Mouse (Mus musculus) cerebellum, postnatal 36 days (tissue): ENCODE measurements around the gene Ptprj.

Source experiments
- DNase-seq, 2 experiments: peaks; one replicate each; pipeline ENCODE4 v3.0.0; 2021 to 2022; ENCODE audit warnings: mixed read lengths in 2 of 2

The Ptprj gene

DNA sequence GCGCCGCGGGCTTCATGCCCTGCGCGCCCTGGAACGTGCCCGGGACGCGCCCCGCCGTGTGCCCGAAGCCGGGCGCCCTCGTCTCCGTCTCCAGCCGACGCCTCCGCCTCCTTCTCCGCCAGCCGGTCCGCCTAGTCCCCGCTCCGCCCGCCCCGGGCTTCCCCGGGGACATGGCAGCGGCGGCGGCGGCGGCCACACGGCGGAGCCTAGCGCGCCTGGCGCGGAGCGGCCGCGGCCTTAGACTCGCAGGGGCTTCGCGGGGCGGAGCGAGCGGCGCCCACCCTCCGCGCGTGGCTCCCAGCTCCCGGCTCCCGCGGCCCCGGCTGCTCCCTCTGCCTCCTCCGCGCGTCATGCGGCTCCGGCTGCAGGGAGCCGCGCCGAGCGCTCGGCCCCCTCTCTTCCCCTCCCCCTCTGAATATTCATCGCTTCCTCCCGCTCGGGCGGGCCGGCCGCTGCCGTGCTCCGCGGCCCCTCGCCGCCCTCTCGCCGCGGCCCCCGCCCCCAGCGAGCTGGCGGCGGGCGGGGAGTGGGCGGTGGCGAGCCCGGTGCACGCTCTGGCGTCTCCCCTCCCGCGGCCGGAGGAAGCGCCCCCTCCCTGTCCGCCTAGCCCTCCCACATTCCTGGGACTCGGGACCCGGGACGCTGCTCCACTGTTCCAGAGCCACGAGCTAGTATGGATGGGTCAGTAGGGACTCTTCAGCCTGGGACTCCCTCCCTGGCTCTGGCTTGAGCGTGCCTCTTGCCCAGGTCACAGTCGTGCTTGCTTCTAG lies at the start of gene Ptprj:
Ptprj (minus strand) TSS at position 412 of the 770 bp plus-strand sequence.
- DNase-seq: peak; percentile 61 to 67

DNA sequence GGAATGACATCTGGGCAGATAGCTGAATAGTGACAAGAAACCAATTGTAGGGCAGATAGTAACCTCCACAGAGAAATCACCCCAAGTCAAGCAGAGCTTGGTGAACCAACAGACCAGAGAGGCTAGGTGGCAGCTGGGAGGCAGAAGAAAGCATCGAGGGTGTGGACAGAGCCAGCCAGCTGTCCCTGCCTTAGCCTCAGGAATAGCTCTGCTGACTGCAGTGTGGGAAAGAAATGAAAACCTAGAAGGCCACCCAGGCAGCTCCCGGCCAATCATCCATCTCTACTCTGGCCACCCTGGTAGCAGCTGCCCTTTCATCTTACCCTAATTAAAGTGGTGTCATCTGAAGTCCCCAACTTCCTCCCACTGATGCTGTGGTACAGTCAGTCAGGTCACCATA lies 49.1 kb upstream of the Ptprj start:
- DNase-seq: no peak

DNA sequence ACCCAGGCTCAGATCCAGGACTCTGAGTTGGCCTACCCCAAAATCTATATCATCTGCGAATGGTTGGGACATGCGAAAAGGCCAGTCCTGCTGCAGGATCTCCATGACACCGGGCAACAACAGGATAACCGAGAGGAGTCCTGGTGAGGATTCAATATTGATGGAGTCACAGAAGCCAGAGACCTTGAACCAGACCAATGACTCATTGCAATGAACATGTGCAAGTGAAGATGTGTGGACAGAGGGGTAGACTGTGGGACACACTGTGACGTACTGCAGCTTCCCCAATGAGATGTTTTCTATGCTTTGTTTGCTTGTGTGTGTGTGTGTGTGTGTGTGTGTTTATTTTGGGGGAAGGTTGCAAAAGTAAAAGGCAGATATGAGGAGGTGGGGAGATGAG lies 47.8 kb upstream of the Ptprj start:
- DNase-seq: no peak

DNA sequence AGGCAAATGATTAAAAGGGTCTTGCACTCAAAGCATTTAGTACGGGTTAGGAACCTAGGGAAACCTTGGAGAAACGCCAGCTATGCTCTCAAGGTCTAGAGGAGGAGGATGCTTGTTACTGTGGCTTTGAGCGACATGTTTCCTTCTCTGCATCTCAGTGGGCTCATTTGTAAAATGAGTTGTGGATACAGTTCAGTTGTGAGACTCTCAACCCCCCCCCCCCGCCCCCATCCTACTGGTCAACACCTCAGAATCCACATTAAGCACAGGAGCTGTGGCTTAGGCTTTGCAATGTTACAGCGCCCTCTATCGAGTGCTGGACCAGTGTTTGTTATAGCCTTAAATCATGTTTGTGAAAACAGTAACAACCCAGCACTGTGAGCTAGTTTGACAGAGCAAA lies 44.5 kb upstream of the Ptprj start:
- peak; percentile 79 to 86 for DNase-seq

DNA sequence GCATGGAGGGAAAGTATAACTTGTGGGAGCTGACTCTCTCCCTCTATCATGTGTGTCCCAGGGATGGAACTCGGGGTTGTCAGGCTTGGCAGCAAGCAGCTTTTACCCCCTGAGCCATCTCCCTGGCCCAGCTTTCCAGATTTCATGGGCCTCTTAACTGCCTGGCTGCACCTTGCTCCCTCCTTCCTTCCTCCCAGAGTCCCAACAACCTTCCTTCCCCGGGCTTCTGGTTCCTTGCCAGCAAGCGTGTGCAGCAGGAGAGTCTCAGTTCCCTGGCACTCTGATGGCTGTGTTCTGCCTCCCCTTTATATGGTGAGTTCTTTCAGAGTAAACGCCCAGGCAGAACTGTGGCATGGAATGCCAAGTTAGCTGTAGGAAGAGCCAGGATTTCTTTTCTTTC lies 43.9 kb upstream of the Ptprj start:
- DNase-seq: peak; percentile 28 to 42

DNA sequence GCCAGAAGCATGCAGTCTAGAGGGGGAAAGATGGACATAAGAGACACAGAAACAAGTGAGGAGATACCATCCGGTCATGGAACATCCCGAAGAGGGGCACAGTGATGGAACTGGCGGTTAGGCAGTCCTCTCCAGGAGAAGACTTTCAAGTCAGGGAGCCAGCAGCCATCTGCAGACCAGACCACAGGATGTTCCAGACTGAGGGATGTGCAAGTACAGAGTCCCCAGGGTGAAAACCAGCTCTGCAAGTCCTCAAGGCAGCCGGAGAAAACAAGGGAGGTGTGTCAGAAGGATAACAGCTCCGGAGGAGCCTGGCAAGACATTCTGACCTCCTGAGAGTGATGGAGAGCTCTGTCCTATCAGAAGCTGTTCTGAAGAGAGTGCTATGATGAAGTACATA lies 40.4 kb upstream of the Ptprj start:
- DNase-seq: no peak

DNA sequence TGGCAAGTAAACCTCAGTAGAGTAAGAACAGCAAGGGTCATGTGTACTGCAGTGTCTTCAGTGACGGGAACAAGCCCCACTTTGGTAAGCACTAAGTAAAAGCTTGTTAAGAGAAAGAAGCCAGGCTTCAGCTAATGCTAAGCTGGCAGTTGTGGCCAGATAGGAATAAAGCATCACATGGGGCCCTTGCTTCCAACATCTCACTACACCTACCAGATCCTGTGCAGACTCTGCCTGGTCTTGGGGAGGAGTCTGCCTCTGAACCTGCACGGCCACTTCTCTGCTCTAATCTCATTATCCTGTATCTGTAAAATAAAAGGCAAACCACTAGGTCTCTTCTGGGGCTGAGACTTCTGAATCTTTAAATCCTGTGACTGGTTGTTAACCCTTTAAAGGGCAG lies 39.2 kb upstream of the Ptprj start:
- no peak for DNase-seq

DNA sequence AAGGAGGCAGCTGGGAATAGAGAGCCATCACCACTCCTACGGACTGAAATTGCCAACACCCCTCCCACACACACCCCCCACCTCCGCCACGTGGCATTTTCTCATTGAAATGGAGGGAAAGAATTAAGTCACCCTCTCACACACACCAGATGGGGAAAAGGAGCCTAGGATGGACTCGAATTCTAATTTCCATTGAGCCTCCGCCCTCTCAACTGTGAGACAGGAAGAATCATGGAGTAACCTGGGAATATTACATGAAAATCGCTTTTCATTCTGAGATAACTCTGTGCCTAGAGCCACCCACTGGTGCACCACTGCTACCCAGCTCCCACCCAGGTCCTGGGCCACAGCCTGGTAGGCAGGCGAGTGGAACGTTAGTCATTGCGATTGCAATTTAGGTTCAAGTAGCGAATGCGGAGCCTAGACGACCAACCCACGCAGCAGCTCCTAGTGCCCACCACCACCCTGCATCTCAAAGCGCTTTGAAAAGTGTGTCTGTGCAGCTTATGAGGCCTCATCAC lies 34.3 kb upstream of the Ptprj start:
- no peak for DNase-seq

DNA sequence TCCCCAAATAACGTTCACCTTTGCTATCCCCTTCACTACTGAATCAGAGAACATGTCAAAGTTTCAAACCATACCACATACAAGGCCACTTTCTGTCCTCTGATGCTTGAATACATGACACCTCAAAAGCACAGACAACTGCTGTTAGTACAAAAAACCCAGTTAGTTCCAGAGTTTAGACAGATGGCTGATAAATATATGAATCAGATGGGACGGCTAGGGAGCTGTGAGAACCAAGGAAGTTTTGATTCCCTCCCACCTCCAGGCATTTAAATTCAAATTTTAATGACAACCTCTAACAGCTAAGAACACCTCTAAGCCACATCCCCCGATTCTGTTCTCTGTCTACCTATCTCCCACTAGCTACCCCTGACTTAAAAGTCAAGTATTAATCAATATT lies 33.1 kb upstream of the Ptprj start:
- no peak for DNase-seq

DNA sequence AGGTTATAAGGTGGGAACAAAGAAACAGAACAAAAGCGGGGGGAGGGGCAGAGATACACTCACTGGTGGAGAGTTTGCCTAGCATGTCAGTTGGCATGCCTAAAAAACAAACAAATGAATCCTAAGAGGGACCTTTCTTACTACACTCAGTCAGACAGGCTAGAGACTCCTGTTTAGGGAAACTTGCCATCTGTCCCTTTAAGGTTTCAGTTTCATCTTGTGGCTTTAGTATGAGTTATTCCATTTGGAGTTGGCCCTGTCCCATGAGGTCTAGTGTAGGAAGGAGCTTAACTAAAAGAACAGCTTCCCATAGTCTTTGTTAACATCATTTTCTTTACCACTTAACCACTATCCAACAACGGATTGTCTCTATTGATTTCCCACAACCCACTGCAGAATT lies 32.6 kb upstream of the Ptprj start:
- DNase-seq: no peak

DNA sequence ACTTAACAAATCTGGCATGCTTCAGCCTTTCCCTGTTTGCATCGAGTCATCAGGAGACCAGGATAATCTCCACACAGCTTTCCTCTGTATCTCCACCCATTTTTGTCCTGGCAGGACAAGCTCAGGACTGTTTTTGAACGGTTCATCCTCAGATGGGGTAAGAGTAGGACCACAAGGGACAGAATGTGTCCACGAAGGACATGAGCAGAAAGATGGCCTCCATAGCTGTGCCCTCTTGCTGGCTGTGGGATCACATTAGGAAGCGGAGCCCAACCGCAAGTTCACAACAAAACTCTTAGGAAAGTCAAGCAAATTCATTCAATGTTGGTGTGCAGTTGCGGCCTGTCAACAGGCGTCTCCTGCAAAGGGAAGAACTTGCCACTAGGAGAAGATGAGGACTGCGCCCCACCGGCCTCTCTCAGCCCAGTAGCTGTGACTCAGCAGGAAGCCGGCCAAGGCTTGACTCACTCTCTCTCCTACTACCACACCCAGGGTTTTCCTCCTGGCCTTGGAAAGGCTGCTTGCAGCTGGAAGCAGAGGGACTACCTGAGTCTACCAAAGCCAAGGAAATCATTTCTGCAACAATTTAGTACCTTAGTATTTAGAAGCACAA lies 31.6 kb upstream of the Ptprj start:
- no peak for DNase-seq

DNA sequence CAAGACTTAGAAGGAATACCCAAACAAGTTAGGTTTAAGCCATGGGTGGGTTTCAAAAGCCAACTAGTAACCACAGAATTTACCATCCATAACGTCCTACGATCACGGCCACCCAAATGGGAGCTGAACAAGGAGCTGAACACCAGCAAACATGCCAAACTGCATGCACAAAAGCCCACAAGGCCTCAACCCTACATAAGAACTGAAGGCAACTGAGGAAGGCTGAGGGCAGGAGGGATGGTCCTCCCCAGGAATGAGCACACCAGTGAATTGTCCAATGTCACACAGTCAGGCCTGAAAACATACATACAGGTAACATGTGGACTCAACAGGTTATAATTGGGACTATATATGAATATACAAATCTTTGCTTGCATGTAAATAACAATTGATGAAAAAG lies 20.6 kb upstream of the Ptprj start:
- no peak for DNase-seq

DNA sequence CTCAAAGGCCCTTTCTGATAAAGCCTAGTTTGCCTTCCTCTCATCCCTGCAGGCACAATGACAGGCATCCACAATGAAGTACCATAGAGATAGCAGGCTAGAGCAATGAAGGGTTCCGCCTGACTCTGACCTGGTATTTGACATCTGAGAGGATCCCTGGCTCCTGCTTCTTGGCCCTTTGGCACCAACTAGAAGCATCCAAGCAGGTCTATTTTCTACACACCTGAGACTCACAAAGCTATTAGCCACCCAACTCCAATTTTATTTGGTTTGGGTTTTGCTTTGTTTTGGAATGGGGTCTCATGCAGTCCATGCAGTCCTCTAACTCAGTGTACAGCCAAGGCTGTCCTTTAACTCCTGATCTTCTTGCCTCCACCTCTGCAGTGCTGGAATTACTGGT lies 7.7 kb upstream of the Ptprj start:
- DNase-seq: no peak

DNA sequence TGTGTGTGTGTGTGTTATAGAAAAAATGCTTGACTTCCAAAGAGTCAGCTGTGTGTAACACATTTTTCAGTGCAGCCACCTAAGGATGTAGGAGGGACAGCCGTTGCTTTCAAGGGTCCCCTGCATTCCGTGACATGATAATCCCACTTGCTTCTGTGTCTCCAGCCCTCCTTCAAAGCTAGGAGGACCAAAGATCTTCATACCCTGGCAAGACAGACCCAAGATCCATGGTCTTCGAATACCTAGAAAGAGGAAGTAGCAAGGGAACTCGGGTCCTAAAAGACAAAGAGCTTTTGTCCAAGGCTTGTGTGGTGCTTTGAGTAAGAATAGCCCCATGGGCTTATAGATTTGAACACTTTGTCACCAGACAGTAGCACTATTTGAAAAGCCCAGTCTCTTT lies 4.1 kb upstream of the Ptprj start:
- DNase-seq: no peak

DNA sequence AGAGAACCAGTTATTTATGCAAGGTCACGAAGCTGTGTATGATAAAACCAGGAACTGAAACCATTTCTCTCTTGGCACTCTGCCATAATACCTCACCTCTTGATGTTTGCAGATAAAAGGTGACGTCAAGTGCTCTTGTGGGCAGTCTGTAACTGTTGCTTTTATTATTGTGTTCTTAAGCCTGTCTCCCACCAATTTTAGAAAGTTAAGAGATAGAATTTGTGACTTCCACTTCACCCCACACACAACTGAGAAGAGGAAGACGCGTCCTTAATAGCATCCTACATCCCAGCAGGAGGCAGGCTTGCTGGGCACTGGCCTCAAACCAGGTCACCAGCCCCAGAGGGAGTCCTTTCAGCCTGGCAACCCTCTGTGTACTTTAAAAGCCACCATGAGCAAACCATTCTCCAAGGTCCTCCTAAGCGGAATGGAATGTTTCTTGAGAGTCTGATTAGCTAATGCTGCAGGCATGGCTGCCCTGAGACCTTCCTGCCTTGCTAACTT lies 3.2 kb upstream of the Ptprj start:
- DNase-seq: no peak

DNA sequence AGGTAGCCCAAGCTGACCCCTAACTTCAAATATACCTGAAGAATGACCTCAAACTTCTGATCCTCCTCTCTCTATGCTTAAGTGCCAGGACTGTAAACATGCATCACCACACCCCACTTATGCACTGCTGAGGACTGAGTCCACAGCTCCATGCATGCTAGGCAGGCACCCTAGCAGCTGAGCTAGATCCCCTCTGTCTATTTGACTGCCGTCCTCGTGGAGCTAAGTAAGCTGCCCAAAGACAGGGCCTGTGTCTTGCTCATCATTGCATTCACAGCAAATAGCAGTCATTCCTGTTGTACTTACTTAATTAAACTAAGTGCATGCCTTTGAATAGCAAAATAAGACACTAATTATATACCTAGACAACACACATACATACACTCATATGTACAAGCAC lies 2.4 kb upstream of the Ptprj start:
- no peak for DNase-seq

DNA sequence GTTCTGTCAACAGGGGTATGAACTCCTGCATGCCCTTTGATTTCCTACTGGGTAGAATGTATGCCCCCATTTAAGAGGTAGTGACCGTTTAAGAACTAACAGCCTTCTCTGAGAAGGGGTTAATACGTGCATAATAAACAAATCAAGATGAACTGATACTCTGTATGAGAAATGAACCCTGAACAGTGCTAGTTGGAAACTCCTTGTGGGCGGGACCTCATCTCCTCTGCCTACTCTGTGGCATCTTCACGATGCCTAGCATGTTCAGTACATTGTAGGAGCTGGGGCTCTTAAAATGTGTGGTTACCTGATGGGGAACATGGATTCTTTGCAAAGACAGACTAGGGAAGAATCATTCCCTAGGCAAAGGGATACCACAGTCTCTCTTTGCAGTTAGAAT lies 1.9 kb upstream of the Ptprj start:
- DNase-seq: no peak

DNA sequence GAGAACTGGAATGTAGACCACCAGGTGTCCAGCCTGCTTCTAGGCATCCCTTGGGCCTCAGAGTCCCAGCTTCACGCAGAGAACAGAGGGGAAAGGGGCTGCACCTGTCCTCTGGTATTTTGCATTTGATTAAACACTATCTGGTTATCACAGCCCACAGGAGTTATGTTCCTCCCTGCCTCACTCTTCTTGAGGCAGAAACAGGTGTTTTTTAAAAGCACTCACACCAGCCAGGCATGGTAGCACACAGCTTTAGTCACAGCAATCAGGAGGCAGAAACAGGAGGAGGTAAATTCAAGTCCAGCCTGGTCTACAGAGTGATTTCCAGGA lies 1.3 kb upstream of the Ptprj start:
- DNase-seq: no peak

DNA sequence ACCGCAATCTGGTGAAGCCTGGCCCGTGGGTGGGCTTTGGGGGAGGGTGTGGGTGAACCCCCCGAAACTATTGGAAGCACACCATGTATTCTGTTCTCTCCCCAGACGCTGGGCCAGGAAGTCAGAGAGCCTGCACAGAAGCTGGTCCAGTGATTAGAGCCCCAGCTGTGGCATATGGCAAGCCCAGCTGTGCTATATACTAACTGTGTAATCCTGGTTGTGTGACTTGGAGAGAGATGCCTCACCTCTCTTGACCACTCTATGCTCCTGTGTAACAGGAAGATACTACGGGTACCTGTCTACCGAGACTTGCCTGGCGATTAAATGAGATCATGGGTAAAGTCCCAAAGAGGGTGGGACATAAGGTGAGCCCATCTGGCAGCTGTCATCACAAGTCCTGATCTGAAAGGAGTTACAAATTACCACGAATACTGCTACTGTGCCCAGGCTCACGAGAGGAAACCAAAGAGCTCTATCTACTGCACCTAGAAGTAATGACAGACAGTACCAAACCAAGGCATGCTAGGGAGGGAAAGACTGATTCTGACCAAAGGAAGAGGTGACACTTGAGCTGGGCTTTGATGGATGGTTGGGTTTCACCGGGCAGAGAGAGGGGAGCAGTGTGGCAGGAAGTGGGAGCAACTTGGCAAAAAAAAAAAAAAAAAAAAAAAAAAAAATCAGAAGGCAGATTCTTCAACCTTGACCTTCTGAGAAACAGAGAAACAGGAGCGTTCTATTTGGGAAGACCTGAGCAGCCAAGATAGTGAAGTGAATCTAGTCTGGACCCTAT lies 754 bp upstream of the Ptprj start:
- no peak for DNase-seq

DNA sequence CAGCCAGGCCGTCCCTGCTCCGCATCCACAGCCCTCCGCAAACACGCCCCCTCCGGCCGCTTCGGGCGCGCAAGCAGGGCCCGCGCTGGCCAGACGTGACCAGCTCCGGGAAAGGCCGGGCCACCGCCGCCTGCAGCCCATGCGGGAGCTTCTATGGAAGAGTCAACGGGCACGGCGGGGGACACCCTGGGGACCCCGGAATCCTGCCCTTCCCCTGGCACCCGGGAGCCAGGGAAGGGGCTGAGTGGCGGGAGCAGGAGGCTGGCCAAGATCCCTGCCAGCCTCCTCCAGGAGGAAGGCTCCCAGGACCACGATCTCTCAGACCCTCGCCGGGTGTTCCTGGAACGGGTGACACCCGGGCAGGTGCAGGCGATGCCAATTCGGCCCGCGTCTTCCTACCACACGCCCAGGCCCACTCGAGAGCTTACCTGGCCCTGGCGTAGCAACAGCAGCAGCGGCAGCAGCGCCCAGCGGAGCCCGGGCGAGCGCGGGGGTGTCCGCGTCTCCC lies 665 bp downstream of the Ptprj start:
- DNase-seq: peak; percentile 73 to 77

DNA sequence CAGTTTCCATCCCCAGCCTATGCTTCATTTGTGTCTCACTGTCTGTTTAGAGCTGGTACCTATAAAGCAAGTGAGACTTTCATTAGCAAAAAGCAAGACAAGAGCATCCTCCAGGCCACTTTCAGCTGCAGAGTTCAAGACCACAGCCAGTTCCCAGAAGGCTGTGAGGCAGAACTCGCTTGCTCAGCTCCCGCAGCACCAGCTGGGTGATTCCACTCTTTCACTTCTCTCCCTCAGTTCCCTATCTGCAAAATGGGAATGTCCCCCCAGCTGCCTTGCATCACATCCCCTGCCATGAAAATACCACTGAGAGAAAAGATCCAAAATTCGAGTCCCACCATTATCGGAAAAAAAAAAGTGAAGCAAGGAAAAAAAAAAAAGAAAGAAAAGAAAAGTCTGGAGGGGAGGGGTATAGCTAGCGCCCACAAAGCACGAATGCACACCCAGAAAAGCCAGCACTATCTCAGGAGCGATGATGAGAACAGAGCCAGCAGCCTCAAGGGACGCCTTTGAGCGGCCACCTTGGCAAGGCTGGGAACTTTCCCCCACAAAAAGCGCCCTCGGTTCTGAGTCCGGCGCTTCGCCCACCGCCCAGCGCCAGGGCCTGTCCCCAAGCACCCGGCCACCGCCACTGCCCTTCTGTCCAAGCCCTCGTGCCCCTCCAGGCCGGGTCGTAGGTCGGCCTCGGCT lies 1.3 kb downstream of the Ptprj start:
- DNase-seq: peak in 1 of 2 experiments; percentile 46

DNA sequence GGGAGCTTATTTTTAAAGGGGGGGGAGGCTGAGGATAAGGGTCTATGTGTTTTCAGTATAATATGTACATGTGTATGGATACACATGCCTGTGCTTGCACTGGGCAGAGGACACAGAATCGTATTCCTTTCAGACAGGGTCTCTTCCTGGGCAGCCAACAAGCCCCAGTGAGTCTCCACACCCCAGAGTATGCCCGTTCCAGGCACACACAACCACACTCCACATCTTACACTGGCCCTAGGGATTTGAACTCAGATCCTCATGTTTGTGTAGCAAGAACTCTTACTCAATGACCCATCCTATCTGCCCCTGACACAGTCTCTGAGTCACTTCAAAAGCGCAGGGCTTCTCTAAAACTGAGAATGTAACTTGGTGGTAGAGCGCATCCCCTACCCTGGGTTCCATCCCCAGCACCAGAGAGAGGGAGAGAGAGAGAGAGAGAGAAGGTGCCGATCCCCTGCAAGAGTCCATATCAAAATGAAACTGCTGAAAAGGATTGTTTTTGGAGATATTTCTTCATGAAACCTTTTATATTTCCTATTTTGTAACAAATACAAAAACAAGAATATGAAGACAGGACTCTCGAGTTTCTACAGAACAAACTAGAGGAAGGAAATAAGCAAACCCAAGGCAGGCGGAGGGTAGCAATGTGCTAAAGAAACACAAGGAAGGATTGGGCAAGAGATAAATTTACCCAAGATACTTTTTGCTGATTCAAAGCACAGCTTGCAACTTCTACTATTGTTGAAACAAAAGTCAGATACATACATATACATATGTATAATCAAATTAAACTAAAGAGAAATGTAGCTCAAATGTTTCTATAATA lies 2.8 kb downstream of the Ptprj start:
- no peak for DNase-seq
